Mouse (Mus musculus): ENCODE results near the gene Oas2.

- TF ChIP-seq POLR2A (IDR thresholded peaks at IDR 0.05; ENCODE audit: insufficient read length, low read depth) (no peak), USF1 (IDR thresholded peaks at IDR 0.05; ENCODE audit: low read depth) (no peak), MAX (IDR thresholded peaks at IDR 0.05; ENCODE audit: low read depth) (no peak), SRF (IDR thresholded peaks at IDR 0.05; ENCODE audit: control insufficient read depth, insufficient read length, low read depth) (no peak)
Observed at GRCm38 (mm10) chr5:120687897-120688296, 61.8 kb downstream of the Oas2 start.
